Mouse (Mus musculus): ENCODE data around the gene Tuft1.
"Not testable (repeated sequence)": the region's sequence is repeated elsewhere in the genome, so short reads cannot be mapped to it uniquely, and the experiment has no call there.

Tuft1 gene

GRCm38 (mm10) chr3:94658740-94659095 lies at the start of gene Tuft1:
TSS of gene Tuft1 (minus strand) at chr3:94658872.
- DNase-seq (ENCODE audit: low read depth): not testable (repeated sequence)

- peak; percentile 9 for DNase-seq (ENCODE audit: low read depth)
Measured at GRCm38 (mm10) chr3:94703364-94703763, 44.7 kb upstream of the Tuft1 start.

- DNase-seq (ENCODE audit: low read depth): no peak
Measured at GRCm38 (mm10) chr3:94702856-94703255, 44.2 kb upstream of the Tuft1 start.

- DNase-seq (ENCODE audit: low read depth): not testable (repeated sequence)
Measured at GRCm38 (mm10) chr3:94702163-94702810, 43.6 kb upstream of the Tuft1 start.

- not testable (repeated sequence) for DNase-seq (ENCODE audit: low read depth)
Measured at GRCm38 (mm10) chr3:94696257-94696656, 37.6 kb upstream of the Tuft1 start.

GRCm38 (mm10) chr3:94695591-94695990 lies 36.9 kb upstream of the Tuft1 start:
- not testable (repeated sequence) for DNase-seq (ENCODE audit: low read depth)

GRCm38 (mm10) chr3:94693874-94694273 lies 35.2 kb upstream of the Tuft1 start:
- not testable (repeated sequence) for DNase-seq (ENCODE audit: low read depth)

- DNase-seq (ENCODE audit: low read depth): no peak
Measured at GRCm38 (mm10) chr3:94693329-94693825, 34.7 kb upstream of the Tuft1 start, which contains the start of gene Selenbp2. TSS of gene Selenbp2 (plus strand) at chr3:94693556.

- DNase-seq (ENCODE audit: low read depth): not testable (repeated sequence)
Measured at GRCm38 (mm10) chr3:94691694-94692093, 33.0 kb upstream of the Tuft1 start.

GRCm38 (mm10) chr3:94690616-94691247 lies 32.1 kb upstream of the Tuft1 start:
- DNase-seq (ENCODE audit: low read depth): no peak

GRCm38 (mm10) chr3:94690162-94690561 lies 31.5 kb upstream of the Tuft1 start:
- not testable (repeated sequence) for DNase-seq (ENCODE audit: low read depth)

- not testable (repeated sequence) for DNase-seq (ENCODE audit: low read depth)
Measured at GRCm38 (mm10) chr3:94689195-94689594, 30.5 kb upstream of the Tuft1 start.

GRCm38 (mm10) chr3:94688698-94689097 lies 30.0 kb upstream of the Tuft1 start:
- DNase-seq (ENCODE audit: low read depth): not testable (repeated sequence)

- not testable (repeated sequence) for DNase-seq (ENCODE audit: low read depth)
Measured at GRCm38 (mm10) chr3:94685989-94686772, 27.5 kb upstream of the Tuft1 start.

- no peak for DNase-seq (ENCODE audit: low read depth)
Measured at GRCm38 (mm10) chr3:94683646-94684045, 25.0 kb upstream of the Tuft1 start.

GRCm38 (mm10) chr3:94680783-94681182 lies 22.1 kb upstream of the Tuft1 start:
- DNase-seq (ENCODE audit: low read depth): no peak

GRCm38 (mm10) chr3:94680032-94680431 lies 21.4 kb upstream of the Tuft1 start:
- DNase-seq (ENCODE audit: low read depth): not testable (repeated sequence)

GRCm38 (mm10) chr3:94679351-94679841 lies 20.7 kb upstream of the Tuft1 start:
- DNase-seq (ENCODE audit: low read depth): no peak

- DNase-seq (ENCODE audit: low read depth): not testable (repeated sequence)
Measured at GRCm38 (mm10) chr3:94675101-94675500, 16.4 kb upstream of the Tuft1 start.

- not testable (repeated sequence) for DNase-seq (ENCODE audit: low read depth)
Measured at GRCm38 (mm10) chr3:94665896-94666295, 7.2 kb upstream of the Tuft1 start.

GRCm38 (mm10) chr3:94665060-94665802 lies 6.6 kb upstream of the Tuft1 start:
- DNase-seq (ENCODE audit: low read depth): not testable (repeated sequence)

GRCm38 (mm10) chr3:94660841-94661240 lies 2.2 kb upstream of the Tuft1 start:
- not testable (repeated sequence) for DNase-seq (ENCODE audit: low read depth)

Measured in induced T-regulatory cell, adult 2 months (primary cell).